Mouse (Mus musculus) CH12.LX (cell line): Measurements from ENCODE around the gene Derl2.

Experiments used
- E2F4 ChIP-seq: IDR thresholded peaks from 2 replicates; pipeline ENCODE4 v1.6.1; 2011; ENCODE audit warnings: low read depth, low read length, improper control_type of control experiment; ENCODE audit not compliant: insufficient replicate concordance
- HCFC1 ChIP-seq: IDR thresholded peaks from 2 replicates; pipeline ENCODE4 v1.6.1; 2012; ENCODE audit warnings: low read depth, mild to moderate bottlenecking, inconsistent platforms, low read length, improper control_type of control experiment
- JUN ChIP-seq: IDR thresholded peaks from 2 replicates; pipeline ENCODE4 v1.6.1; 2011; ENCODE audit warnings: low read depth, mild to moderate bottlenecking, low read length, improper control_type of control experiment, moderate library complexity; ENCODE audit not compliant: insufficient read depth
- KAT2A ChIP-seq: IDR thresholded peaks from 2 replicates; pipeline ENCODE4 v1.6.1; 2012; ENCODE audit warnings: low read length, improper control_type of control experiment, inconsistent platforms; ENCODE audit not compliant: insufficient replicate concordance
- POLR2A ChIP-seq: IDR thresholded peaks from 2 replicates; pipeline ENCODE4 v1.6.1; 2011; ENCODE audit warnings: low read depth, mild to moderate bottlenecking, improper control_type of control experiment, low read length
- USF1 ChIP-seq: IDR thresholded peaks from 2 replicates; pipeline ENCODE4 v1.6.1; 2014; ENCODE audit warnings: low read depth, mild to moderate bottlenecking, inconsistent platforms, low read length, improper control_type of control experiment
- ZNF384 ChIP-seq: IDR thresholded peaks from 2 replicates; pipeline ENCODE4 v1.6.1; 2012; ENCODE audit warnings: low read depth, low read length, improper control_type of control experiment, inconsistent platforms

DNA sequence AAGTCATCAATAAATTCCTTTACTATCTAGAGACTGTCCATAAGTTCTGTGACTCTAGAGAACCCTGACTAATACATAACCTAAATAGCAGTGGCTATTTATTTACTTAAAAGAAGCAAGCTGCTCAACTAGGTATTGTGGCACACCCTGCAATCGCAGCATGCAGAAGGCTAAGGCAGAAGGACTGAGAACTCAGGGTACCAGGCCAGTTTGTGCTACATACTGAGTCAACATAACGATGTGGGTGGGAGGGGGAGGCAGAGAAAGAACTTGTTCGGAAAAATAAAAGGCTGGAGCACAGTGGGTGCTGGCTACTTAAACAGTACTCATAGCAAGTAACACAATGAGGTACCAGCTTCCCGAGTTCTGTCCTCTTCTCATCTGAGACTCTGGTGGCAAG lies 18.5 kb downstream of the Derl2 start:
- TF ChIP-seq USF1, result no peak
- TF ChIP-seq ZNF384, result no peak
- TF ChIP-seq HCFC1, result no peak
- TF ChIP-seq JUN, result no peak
- TF ChIP-seq KAT2A, result no peak
- no peak for TF ChIP-seq E2F4
- TF ChIP-seq POLR2A, result no peak
